Mouse (Mus musculus) adrenal gland, postnatal 10 days (tissue): ENCODE results near the gene Stap2. TPM values are rescaled to one million over a fixed set of nuclear protein-coding genes. Genes with fewer than 3 reads are reported as not detected.

ENCODE experiments used
- DNase-seq: peaks from one replicate; pipeline ENCODE4 v3.0.0; 2021; ENCODE audit warnings: mixed read lengths
- total RNA-seq, 2 experiments: library from RNA; stranded (reverse); gene quantifications; 2 replicates each; pipeline ENCODE4 v1.2.3; 2021

Stap2 gene
- total RNA-seq, 2 experiments from 2014 or later: 15.2 to 17.2 TPM

DNA sequence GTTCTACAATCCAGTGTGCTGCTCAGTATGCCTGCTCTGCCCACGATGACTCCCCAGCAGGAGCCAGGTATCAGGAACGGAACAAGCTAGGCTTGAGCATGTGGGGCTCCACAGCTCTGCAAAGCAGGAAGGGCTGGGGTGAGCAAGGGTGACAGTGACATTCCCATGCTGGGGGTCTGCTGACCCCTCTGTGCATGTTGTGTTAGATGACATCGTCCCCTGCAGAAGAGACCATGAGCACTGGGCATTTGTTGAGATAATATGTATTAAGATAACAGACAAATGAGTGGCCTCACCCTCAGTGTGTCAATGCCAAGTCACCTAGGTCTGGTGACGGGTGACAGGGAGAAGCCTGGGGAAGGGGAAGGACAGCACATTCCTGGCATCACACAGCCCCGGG lies 19.5 kb upstream of the Stap2 start:
- DNase-seq: no peak

DNA sequence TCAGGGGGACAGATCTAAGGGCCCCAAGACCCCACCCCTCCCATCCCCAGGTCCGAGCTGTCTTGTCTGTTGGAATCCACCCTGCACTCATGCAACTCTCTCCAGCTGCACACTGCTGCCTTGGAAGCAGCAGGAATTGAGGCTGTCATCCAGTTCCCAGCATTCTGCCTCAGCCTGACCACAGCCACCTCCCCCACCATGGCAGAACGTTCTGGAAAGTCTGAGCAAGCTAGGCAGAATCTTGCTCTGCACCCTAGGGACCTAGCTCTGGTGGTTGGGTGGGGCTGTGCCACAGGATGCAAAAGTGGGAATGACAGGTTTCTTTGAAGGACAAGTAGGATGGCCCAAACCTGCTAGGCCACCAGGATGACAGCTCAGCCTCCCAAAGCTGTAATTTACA lies 19.1 kb upstream of the Stap2 start:
- DNase-seq: no peak

DNA sequence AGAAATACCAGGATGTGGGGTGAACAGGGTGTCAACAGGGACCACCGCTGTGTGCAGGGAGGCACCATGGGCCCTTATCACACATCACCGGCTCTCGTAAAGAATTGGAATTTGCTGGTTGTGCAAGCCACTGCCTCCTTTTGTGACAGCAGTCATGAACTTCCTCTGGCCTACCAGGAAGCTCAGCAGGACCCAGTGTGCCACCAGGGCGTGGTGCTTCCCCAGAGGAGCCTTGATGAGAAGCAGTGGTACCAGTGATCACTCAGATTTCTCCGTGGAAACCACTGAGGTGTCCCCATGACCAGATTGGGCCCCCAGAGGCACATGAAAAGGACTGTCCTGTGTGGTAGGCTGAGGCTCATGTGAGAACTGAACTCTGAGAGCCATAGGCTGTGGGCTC lies 18.0 kb upstream of the Stap2 start:
- DNase-seq: no peak

- no peak for DNase-seq
Measured at GRCm38 (mm10) chr17:56022989-56023290, 17.6 kb upstream of the Stap2 start.

DNA sequence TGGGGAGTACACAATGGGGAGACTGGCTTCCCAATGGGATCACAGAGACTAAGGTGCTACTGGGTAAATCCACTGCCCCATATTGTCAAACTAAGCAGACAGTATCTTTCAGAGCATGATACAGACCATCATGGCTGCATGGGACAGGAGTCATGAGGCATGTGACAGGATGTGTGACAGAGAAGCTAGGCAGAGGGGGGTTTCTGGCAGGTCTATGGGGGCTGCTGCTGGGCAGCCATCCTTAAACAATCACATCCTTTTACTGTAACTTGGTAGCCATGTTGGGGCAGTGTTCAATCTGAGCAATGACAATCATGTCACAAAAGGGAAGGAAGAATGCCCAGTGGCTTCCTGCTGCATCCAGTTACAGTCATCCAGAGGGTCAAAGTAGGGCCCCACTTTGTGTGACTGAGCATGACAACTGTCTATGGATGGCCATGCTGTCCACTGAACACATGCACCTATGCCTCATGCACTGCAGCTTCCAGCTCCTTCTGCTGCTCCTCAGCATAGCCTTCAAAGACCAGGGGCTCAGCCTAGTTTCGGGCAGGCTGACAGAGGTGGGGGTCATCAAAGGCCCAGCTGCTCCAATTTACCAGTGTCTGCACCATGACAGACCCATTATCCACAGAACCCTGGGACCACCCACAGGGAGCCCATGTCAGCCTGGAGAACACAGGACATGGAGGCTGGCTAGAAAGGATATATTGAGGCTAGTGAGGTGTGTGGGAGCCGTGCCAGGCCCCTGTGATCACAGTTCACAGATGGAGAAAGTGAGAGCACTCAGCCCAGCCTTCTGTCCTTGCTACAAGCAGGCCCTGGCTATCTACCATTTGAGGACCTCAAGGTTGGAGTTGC lies 17.0 kb upstream of the Stap2 start:
- DNase-seq: no peak

DNA sequence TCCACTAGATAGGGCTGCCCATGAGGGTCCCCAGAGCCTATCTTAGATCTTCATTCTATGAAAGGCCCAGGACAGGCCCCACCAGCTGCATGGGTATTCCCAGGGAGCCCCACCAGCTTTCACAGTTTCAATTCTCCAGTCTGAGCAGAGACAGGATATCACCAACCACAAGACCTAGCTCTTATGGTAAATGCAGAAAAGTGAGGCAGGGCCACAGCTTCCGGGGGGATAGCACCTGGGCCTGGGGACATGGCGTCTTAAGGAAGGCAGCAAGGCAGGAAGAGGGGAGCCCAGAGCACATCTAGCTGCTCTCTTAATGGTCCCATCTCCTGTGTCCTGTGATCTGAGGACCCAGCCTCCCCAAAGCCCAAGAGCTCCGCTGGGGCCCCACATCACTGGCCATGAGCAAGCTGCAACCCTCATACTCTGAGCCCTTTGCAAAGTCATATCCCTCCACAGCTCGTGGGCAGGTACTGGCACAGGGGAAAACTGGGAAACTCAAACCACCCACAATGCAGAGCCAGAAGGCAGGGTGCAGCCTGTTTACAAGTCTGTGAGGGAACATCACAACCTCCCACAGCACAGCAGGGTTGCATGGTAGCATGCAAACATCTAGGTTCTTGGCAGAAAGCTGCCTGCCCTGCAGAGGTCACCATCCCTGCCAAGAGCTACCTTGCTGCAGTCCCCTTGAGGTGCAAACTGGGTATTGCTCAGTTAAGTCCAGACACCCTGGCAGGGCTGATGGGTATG lies 16.0 kb upstream of the Stap2 start:
- DNase-seq: no peak

DNA sequence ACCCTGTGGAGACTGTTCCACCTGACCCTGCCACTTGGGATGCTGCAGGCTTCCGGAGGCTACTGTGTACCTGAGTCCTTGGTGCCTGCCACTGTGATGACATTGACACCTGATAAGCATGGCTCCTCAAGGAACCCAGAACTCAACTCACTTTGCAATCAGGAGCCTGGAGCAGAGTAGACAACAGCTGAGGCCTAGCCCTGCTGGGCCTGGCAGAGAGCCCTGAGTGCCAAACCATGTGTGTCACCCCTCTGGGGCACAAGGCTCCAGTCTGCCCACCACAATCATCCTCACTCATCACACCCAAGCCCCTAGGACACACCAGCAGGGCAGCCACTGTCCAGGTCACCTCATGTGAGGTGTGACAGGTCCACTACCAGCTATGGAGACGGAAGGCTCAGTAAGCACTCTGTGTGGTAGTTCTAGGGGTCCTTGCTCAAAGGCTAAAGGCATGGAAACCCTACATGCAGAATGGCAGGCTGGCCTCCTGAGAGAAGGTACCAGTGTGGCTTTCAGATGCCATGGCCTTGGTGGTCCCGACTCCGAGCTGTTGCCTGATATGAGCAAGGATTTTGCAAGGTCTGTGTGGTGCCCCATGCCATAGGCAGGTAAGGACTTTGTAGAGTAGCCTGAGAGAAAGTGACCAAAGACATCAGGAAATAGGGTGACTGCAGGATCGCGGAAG lies 15.2 kb upstream of the Stap2 start:
- no peak for DNase-seq

DNA sequence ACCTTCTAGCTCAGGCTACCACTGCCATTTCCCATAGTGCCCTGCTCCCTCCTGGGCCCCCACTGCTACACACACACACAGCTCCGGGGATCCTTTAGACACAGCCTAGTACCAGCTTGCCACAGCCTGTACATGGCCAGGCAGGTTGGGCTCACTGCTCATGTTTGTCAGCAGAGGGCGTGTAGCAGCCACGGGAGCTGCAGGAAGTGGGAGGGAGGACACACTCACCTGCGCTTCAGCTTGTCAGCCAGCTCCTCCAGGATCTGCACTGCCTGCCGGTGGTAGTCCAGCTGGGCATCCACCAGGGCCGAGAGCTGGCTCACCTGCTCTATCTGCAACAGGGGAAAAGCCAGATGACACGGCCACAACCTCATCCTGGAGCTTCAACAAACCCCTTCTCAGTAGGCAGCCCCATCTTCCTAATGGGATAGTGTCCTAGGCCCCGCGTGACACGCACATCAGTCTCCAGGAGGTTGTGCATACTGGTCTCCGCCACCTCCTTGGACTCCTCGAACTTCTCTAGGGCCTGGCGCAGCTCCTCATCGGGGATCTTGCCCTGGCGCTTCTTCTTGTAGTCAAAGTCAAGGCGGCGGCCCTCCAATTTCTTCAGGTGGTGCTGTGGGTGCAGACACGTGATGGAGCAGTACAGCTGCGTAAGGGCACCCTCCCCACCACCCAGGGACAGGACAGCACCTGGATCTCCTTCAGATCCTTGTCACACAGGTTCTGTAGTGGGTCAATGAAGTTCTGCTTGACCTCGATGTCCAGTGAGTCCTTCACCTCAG lies 13.2 kb upstream of the Stap2 start:
- DNase-seq: peak; percentile 74

DNA sequence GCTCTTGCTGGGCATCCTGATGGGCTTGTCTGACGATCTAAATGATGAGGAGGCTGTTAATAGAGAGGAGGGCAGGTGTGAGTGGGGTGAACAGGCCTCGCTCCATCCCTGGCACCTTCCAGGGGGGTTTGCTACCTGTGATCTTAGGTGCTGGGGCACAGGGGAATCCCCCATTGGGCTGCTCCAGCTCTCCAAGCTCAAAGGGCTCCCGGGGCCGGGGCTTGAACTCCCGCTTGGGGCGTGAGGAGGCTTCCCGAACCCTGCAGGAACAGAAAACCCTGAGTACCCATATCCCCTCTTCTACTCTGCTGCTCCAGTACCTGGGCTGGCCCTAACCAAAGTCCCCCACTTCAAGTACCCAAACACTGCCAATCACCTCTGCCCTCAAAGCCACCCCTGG lies 12.5 kb upstream of the Stap2 start:
- DNase-seq: no peak

DNA sequence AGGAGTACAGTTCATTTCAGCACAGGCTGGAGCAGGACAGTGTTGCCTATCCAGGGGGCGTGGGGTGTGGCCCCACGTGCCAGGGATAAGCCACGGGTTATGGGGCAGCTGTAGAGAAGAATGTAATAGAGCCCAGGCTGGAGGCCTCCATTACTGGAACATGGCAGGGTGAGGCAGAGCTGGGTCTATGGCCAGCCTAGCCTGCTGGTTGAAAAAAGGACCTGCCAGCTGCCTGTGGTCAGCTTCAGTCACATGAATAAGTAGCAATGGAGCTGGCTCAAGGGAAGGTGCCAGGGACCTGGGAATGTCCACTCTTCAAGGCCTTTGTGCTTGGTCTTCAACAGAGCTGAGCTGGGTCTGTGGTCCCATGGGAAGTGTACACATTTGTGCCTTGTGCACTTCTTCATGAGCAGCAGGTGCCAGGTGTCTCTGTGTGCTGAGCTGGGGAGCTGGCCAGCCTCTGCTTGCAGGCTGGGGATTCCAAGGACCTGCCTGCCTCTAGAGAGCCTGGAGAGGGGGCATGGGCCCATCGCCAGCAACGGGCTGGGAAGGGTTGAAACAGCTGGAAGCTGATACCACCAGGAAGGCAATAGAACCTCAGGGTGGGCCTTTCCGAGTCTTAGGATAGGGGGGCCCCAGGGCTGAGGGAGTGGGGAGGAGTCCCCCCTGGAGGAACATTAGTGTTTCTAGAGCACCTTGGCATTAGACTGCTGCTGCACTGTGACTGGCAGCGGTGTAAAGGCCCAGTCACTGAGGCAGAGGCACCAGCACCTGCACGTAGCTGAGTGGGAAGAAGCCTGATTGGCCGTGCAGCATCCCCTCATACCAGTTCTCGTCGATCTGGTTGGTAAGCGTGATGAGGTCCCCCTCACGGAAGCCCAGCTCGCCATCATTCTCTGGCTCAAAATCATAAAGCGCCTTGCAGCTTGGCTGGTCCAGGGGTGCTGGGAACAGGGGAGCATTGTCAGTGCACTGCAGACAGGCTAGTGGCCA lies 11.7 kb upstream of the Stap2 start:
- DNase-seq: no peak

DNA sequence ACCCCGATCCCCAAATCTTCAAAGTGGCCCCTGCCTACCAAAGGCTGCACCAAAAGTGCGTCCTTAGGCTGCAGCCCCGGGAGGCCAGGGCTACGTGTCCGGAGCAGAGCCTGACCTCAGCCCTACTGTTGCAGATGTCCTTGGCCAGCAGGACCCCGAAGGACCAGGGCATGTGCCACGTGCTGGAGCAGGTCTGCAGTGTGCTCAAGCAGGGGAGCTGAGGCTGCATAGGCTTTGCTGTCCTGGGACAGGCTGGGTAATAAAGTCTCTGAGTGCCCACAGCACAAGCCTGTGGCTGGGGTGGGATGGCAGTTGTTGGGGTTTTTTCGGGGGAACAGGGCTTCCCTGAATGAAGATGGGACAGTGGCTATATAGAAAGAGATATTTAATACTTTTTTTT lies 11.0 kb upstream of the Stap2 start:
- DNase-seq: no peak

DNA sequence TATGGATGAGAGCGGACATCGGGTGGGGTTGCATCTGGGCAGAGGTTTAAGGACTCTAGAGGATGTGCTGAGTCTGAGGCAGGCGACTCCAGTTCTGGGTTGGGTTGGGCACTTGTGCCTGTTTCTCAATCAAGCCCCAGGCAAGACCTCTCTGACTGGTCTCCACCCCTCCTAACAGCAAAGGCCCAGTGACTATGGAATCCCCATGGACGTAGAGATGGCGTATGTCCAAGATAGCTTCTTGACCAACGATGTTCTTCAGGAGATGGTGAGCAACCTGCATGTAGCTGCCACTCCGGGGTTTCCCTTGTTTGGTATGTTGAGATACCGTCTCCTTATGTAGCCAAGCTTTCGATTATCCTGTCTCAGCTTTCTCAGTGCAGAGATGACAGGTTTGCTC lies 9.9 kb upstream of the Stap2 start:
- no peak for DNase-seq

GRCm38 (mm10) chr17:56011441-56011840 lies 6.1 kb upstream of the Stap2 start:
- no peak for DNase-seq

DNA sequence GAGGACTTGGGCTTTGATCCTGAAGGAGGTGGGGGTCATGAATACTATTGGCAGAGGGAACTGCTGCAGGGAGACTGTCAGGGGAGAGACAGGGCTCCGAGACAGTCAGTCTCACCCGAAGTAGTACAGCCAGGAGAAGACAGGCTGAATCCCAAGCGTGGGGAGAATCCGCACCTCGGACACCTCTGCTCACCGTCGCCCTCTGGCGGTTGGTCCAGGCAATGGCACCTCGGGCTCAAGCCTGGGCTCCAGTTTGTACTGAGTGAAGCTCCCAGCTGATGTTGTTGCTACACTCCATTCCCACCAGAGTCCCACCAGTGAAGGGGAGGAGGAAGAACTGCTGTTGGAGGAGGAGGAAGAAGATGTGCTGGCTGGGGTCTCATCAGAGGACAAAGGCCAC lies 5.3 kb upstream of the Stap2 start:
- DNase-seq: peak; percentile 92

- DNase-seq: no peak
Measured at GRCm38 (mm10) chr17:56010255-56010654, 4.9 kb upstream of the Stap2 start.

DNA sequence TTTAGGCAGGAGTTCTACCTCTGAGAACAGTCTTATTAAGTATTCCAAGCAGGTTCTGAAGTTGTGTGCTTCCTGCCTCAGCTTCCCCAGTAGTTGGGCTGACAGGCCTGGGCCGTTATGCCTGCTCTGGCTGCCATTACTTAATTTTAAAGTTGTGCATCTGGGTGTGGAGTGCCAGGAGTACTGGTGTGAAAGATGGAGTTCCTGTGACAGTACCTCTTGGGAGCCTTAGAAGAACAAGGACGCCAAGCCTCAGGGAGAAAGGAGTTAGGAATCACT lies 4.5 kb upstream of the Stap2 start:
- no peak for DNase-seq

GRCm38 (mm10) chr17:56009088-56009961 lies 3.9 kb upstream of the Stap2 start:
- DNase-seq: peak; percentile 96

DNA sequence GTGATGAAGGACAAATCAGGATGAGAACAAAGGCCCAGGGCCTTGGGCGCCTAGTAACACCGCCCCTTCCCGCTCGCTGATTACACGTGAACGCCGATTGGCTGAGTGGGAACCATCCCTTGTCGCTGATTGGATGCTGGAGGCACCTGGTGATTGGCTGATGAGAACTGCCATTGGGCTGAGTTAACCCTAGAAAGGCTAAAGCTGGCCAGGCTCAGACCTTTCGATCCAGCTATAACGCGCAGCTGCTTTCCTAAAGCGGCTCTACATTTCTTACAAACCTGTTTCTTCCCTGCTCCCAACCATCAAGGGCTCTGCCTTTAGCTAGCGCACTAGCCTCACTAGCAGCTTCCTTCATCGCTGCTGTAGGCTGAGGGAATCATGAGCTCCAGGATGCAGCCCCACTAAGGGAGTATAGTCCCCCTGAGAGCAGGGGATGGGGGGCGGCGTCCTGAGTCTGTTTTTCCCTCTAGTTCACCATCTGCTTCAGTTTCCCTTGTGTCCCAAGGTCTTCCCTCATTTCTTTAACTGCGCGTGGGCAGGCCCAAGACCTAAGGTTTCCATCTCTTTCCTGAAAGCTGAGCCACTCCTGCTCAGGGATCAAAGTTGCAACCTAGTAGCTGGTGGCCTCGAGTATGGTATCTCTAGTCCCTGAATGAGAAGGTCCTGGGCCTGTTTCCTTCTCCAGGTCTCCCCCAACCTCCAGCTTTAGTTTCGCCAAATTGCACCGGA lies 3.1 kb upstream of the Stap2 start:
- peak; percentile 95 for DNase-seq

GRCm38 (mm10) chr17:56007444-56008355 lies 2.3 kb upstream of the Stap2 start:
- DNase-seq: no peak
